Comparison of ENCODE assay signal across 18 mouse cellular contexts in genomic region chr13:52843536-52844178, GRCm38 (mm10).
DNase-seq lines count a peak whose midpoint lies in the region; ATAC-seq and TF ChIP-seq lines count a peak whose summit lies in the region.
"Had no signal": no experiment of that assay in that cellular context is flagged by ENCODE, and none has a peak within 500 bp of the region (broad histone marks: within the 10 kb centered on the region; RNA-seq: fewer than 3 reads in every experiment).

No protein-coding gene starts in this region.

- H3K27ac ChIP-seq in heart, embryonic 10.5 days: 0 out of 2 replicates have a peak overlapping the region, but pooled peaks have one; percentile 17
- no peak overlapping the region for H3K27ac ChIP-seq in heart, adult 2 months
- H3K27ac ChIP-seq in lung, embryonic 16.5 days (ENCODE audit: low read length): peak overlapping the region; percentile 56
- H3K27ac ChIP-seq in forebrain, embryonic 16.5 days (ENCODE audit: low read length): peak overlapping the region; percentile 60
- H3K27ac ChIP-seq: hindbrain, embryonic 12.5 days; kidney, postnatal 0 days; limb, embryonic 15.5 days; liver, embryonic 14.5 days; midbrain, embryonic 12.5 days had no signal

- peaks cover 2% of the 10 kb centered on the region; the same call in 1 of the 2 replicates for H3K79me2 ChIP-seq in heart, adult 2 months (replicated peaks; ENCODE audit: control insufficient read depth, insufficient read depth, low read length)

- DNase-seq in adrenal gland, adult 2 months: peak; percentile 42
- DNase-seq in adrenal gland, postnatal 4 days (ENCODE audit: low spot score in 2 of 2): no peak
- no peak for DNase-seq in heart, embryonic 10.5 days (ENCODE audit: low spot score)
- no peak for DNase-seq in heart, adult 2 months
- no peak for DNase-seq in lung, postnatal 36 days
- DNase-seq in thymus, adult 18-20 months: no peak
- DNase-seq: adrenal gland, postnatal 36 days; cerebellum, adult 11-12 months; gastrocnemius, adult 2 months; kidney, adult 2 months; left cerebral cortex, postnatal 4 days had no signal

- H3K4me2 ChIP-seq in lung, embryonic 16.5 days (ENCODE audit: low read depth, low read length): no peak overlapping the region
- no peak overlapping the region for H3K4me2 ChIP-seq in forebrain, embryonic 16.5 days (ENCODE audit: low read length)
- H3K4me2 ChIP-seq: hindbrain, embryonic 12.5 days; limb, embryonic 15.5 days; midbrain, embryonic 12.5 days had no signal

- ATAC-seq in lung, embryonic 16.5 days (ENCODE audit: low read depth): peak; percentile 69
- ATAC-seq in forebrain, embryonic 16.5 days: peak; percentile 39; the same call in 1 of the 2 replicates

- TF ChIP-seq CTCF in heart, adult 2 months (IDR thresholded peaks at IDR 0.05): no peak

- H3K4me1 ChIP-seq in heart, embryonic 10.5 days: peaks cover 54% of the 10 kb centered on the region
- peaks cover 3% of the 10 kb centered on the region for H3K4me1 ChIP-seq in heart, adult 2 months (ENCODE audit: control insufficient read depth, insufficient read depth, low read length)
- H3K4me1 ChIP-seq in lung, embryonic 16.5 days (replicated peaks; ENCODE audit: control insufficient read depth, insufficient read depth, low read length): peaks cover 13% of the 10 kb centered on the region
- peaks cover 18% of the 10 kb centered on the region for H3K4me1 ChIP-seq in forebrain, embryonic 16.5 days (replicated peaks; ENCODE audit: control insufficient read depth, insufficient read depth, low read length)
- H3K4me1 ChIP-seq: hindbrain, embryonic 12.5 days; limb, embryonic 15.5 days; midbrain, embryonic 12.5 days had no signal

- intact Hi-C loops in heart, adult 2 months (cut with DNase I): no loop called here

- no peak for TF ChIP-seq POLR2A in heart, adult 2 months (IDR thresholded peaks at IDR 0.05; ENCODE audit: insufficient read depth, low read depth, low read length)

- H3K27me3 ChIP-seq in heart, embryonic 10.5 days (ENCODE audit: insufficient read depth, poor library complexity, severe bottlenecking): 0 out of 2 replicates have a peak, but pooled peaks cover 5% of the 10 kb centered on the region
- H3K27me3 ChIP-seq in heart, adult 2 months (ENCODE audit: control insufficient read depth, insufficient read depth, low read length): no peaks in the 10 kb centered on the region
- no peaks in the 10 kb centered on the region for H3K27me3 ChIP-seq in lung, embryonic 16.5 days (ENCODE audit: control insufficient read depth, insufficient read depth, low read depth, low read length)
- no peaks in the 10 kb centered on the region for H3K27me3 ChIP-seq in forebrain, embryonic 16.5 days (replicated peaks; ENCODE audit: control insufficient read depth, insufficient read depth, low read length)
- H3K27me3 ChIP-seq: hindbrain, embryonic 12.5 days; limb, embryonic 15.5 days; midbrain, embryonic 12.5 days had no signal

- H3K36me3 ChIP-seq in heart, embryonic 10.5 days: peaks cover 5% of the 10 kb centered on the region; the same call in 1 of the 2 replicates
- H3K36me3 ChIP-seq in heart, adult 2 months (ENCODE audit: control insufficient read depth, insufficient read depth, low read length): no peaks in the 10 kb centered on the region
- H3K36me3 ChIP-seq in lung, embryonic 16.5 days (ENCODE audit: control insufficient read depth, insufficient read depth, low read length): 0 out of 2 replicates have a peak, but pooled peaks cover 2% of the 10 kb centered on the region
- H3K36me3 ChIP-seq in forebrain, embryonic 16.5 days (ENCODE audit: control insufficient read depth, insufficient read depth): 0 out of 2 replicates have a peak, but pooled peaks cover 2% of the 10 kb centered on the region
- H3K36me3 ChIP-seq: hindbrain, embryonic 12.5 days; midbrain, embryonic 12.5 days had no signal

- no peaks in the 10 kb centered on the region for H3K9me3 ChIP-seq in heart, embryonic 10.5 days
- no peaks in the 10 kb centered on the region for H3K9me3 ChIP-seq in lung, embryonic 16.5 days (ENCODE audit: control insufficient read depth, low read length)
- H3K9me3 ChIP-seq in forebrain, embryonic 16.5 days (ENCODE audit: control insufficient read depth, low read length): no peaks in the 10 kb centered on the region
- H3K9me3 ChIP-seq: hindbrain, embryonic 12.5 days; limb, embryonic 15.5 days; midbrain, embryonic 12.5 days had no signal

- H3K4me3 ChIP-seq in heart, embryonic 10.5 days: no peak overlapping the region
- no peak overlapping the region for H3K4me3 ChIP-seq in heart, adult 2 months
- H3K4me3 ChIP-seq in lung, embryonic 16.5 days (ENCODE audit: low read length): no peak overlapping the region
- H3K4me3 ChIP-seq in forebrain, embryonic 16.5 days (replicated peaks; ENCODE audit: low read length): no peak overlapping the region
- H3K4me3 ChIP-seq: gastrocnemius, adult 2 months; hindbrain, embryonic 12.5 days; limb, embryonic 15.5 days; midbrain, embryonic 12.5 days had no signal

- no peak overlapping the region for H3K9ac ChIP-seq in heart, adult 2 months (ENCODE audit: low read depth, low read length)
- H3K9ac ChIP-seq in lung, embryonic 16.5 days (ENCODE audit: low read length): no peak overlapping the region
- no peak overlapping the region for H3K9ac ChIP-seq in forebrain, embryonic 16.5 days (replicated peaks; ENCODE audit: low read depth, low read length)
- H3K9ac ChIP-seq: hindbrain, embryonic 12.5 days; limb, embryonic 15.5 days; liver, embryonic 14.5 days; midbrain, embryonic 12.5 days had no signal

- no peak for TF ChIP-seq EP300 in heart, adult 2 months (IDR thresholded peaks at IDR 0.05; ENCODE audit: insufficient read depth, low read depth, low read length)

- 60% methylated on average over 10 of the region's 10 CpGs for WGBS in heart, embryonic 10.5 days
- 85% methylated on average over 10 of the region's 10 CpGs for WGBS in heart, adult 2 months
- WGBS in lung, embryonic 16.5 days: 27% methylated on average over 10 of the region's 10 CpGs
- 64% methylated on average over 10 of the region's 10 CpGs for WGBS in forebrain, embryonic 16.5 days
